Mouse (Mus musculus) yolk sac, embryonic 10.5 days (tissue): Measurements from ENCODE around the gene Hs6st2.

Source experiments
- DNase-seq: peaks from one replicate; pipeline ENCODE4 v3.0.0-alpha.2; 2017; ENCODE audit warnings: low spot score

The Hs6st2 gene

DNA sequence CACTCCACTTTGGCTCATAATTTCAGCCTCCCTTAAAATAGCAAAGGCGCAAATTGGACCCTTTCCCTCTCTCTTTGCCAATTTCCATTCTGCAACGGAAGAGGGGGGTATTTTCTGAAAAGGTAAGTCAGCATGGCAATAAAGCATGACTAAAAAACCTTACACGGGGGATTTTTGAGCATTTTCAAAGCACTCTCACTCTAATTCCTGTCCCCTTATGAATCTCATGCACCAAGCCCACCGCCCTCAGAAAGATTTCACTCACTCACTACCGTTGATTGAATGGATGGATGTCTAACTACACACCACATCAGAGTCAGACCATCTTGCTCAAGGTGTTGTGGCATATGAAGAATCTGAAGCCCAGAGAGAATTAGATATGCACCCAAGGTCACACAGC, at the start of gene Hs6st2:
Hs6st2 (minus strand) TSS at position 101 of the 400 bp plus-strand sequence.
- DNase-seq, result no peak

DNA sequence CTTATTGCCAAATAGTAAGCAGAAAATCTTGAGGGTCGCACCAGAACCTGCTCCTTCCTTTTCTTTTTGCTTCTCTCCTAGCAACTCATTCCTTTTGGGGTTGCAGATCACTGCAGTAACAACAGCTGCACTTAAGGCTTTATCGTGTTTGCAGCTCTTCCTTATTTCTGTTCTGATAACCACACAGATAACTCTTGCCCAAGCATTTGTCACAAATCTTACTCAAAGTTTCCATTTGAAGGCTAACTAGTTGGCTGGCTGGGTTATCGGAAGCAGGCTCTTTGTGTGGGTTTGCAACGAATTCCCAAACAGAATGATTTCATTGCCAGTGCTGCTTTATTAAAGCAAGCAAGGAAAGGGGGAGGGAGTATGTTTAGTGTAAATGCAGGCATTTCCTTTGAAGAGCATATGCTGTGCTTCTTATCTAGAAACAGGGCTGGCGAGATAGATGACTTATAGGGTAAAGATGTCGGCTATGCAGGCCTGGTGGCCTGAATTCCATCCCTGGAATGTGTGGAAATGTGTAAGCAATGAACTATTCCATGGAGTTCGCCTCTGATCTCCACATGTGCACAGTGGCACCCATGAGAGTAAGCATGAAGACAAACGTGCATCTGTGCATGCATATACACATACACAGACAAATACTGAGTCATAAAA, 32.6 kb upstream of the Hs6st2 start:
- DNase-seq, result peak; percentile 11

DNA sequence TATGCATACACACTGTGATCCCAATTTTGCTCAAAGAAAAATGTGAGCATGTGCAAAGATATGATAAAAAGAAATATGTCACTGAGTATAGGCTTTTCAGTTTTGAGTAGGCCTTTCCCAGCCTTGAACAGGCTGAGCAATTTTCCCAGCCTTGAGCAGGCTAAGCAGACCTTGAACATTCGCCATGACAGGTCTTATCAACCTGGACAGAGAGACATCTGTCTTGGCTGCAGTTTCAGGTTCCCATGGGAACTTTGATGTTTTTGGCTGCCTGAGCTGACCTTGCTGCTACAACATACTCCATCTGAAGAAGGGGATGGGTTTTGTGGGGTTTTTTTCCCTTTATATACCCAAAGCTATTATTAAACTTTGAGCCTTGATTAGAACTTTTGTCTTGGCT, 31.3 kb upstream of the Hs6st2 start:
- DNase-seq, result no peak

DNA sequence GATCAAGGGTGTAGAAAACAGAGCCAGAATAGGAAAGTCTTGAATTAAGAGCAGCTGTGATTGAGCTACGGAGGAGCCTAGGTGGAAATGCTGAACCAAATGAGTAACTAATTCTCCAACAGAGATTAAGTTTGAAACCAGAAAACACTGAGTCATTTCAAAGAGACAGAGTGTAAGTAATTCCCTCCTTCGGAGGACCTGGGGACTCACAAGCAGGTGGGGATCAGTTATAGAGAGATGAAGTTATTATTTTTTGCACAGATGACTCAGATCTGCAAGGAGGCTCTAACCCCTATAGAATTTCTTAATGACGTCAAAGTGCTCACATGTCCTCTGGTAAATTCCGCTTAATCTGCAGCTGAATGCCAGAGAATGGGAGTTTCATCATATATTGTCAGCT, 21.2 kb upstream of the Hs6st2 start:
- no peak for DNase-seq

DNA sequence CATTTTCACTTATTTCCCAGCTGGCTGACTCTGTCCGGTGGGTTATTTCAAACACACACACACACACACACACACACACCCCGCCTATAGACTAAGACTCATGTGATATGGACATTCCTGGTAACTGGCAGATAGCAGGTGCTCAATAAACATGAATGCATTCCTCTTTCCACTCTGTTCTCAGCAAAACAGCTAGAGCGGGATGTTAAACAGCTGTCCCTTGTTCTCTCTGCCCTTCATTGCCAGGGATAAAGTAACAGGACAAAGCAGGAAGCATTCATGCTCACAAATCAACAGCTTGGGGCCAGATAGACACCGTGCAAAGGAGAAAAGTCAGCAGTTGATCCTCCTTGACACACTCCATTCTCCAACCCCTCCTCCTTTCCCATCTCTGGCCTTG, 17.4 kb upstream of the Hs6st2 start:
- DNase-seq, result no peak

DNA sequence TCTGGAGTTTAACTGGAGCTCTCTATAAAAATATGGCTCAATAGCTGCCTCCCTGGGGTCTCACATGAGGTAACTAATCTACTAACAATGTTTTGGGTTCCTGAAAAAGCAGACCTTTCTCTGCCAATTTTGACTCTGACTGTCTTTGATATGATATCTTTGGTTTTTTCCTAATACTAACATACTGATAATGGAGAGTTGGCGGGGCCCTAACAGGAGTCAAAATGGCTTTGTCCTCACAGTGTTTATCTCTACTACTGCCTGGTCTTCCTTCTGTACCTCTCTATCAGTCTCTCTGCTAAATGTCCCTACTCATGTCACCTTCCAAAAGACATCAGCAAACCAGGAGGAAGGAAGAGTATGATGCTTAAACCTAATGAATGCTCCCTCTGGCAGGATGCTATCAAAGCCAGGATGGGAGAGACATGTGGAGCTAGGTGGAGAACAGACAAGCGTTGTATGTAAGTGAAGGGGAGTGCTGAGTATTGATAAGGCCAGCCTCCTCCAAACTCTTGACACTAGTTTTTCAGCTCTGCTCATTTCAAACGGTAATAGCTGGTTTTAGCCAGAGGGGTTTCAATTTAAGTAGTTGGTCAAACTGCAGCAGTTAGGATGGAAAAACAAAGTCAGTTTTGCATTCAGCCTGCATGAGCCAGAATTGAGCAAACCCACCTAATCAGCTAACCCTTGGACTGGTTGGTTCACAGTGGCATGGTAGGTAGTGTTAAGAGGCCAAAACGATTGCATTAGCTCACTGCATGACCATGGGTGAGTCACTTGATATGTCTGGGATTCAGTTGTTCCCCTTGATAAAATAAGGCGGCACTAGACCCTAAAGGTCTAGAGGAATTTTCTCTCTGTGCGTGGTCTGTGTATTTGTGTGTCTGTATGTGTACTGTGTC, 4.6 kb upstream of the Hs6st2 start:
- no peak for DNase-seq

DNA sequence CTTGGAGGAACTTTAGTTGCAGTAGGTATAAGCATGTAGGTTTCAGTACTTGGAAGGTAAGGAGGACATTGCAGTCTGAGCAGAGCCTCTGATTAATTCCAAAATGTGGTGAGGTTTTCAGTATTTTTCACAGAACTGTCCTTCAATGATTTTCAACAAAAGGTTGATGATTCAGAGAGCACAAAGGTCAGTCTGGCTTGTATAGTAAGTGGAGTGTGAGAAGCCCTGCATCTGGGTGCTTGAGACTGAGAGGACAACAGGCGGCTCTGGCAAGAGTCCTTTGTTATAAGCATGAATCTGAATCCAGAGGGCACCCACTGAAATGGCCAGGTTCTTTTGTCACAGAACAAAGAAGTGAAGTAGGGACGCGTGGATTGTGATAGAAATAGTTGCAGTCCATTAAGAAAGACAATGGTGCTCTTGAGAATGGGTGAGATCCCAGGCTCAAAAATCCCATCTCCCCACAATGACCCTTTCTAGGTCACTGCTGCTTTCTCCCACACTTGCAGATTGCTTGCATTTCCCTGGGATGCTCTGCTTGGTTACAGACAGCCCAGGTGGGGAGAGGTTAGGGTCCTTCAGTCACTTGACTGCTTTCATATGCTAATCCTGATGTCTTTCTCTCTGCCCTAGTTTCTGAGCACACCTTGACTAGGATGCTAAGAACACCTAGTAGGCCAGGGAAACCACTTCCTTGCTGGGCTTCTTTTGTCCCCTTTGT, 2.8 kb upstream of the Hs6st2 start:
- DNase-seq, result no peak

DNA sequence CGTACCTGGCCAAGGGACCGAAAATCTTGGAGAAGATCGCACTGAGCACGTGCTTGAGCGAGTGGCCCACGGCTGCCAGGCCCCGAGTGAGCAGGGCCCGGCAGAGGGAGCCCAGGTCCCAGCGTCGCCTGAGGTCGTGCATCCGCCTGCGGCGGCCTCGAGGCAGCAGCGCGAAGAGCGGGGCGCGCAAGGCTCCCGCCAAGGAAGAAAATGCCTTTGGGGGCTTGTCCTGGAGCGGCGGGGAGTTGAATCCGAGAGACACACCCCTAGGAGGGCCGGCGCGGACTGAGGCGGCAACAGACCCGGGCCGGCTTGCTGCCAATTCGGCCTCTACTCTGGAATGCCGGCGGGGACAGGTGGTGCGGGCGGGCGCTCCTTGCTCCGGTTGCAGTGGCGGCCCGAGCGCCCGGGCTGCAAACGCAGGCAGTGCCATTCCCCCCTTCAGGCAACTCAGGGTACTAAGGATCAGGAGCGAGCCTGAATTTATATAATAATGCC, 437 bp downstream of the Hs6st2 start:
- DNase-seq, result peak; percentile 20

DNA sequence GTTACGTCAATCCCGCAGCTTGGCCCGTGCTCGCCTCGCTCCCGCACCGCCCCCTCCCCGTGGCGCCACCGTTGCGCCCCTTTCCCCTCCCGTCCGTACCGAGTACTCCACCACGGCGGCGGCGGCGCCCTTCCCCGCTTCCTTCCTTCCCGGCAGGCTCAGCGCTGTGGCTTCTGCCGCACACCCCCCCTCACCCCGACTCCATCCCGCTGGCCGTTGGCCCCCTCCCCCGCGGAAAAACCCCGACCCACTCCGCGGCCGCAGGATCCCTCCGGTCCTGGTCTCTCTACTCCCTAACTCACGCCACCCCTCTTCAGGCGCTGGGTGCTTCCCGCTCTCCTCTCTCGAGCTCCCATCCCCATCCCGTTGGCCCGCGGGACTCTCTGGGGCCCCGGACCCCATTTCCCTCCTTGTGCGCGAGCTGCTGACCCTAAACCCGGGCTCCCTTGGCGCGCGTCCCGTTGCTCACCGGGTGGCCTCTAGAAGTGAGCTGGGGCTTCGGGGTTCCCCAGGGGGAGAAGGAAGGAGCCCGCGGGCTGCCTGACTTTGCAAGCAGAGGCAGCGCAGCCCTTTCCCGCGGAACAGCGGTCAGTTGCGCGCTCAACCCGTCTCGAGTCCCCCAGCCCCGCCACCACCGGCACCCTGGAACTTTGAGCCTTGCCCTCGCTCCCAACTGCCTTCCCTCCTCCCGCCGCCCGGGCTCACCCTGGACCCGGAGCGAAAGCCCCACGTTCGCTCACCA, 1.1 kb downstream of the Hs6st2 start:
- DNase-seq, result peak; percentile 21

DNA sequence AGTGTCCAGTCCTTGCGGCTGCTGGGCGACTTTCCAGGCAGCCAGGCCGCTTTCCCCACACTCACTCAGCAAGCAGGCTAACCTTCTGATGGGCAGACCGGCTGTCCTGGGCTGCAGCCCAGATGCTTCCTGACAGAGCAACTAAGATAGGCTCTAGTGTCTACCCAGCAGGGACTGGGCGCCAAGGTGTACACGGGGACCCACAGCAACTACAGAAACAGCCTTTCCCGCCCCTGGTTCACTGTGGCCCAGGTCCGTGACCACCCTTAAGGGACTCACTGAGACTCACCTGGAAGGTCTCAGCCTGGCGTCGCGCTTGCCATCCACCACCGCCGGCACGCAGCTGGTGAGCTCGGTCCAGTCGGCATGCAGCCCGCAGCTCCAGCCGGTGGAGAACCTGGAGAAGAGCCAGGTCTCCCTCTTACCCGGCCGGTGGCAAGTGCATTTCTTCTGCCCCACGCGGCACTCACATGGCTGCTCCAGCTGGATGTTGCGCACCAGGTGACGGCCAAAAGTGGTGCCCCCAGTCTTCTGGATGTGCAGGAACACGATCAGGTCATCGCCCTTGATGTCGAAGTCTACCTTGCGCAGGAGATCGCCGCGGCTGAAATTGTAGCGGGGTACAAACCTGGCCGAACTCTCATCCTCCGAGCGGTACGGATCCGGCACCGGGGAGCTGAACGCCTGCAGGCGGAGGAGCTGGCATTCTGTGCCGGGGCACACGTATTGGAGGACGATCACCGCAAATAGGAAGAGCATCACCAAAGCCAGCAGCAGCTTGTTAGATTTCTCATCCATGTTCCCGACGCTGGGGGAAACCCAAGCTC, 1.8 kb downstream of the Hs6st2 start:
- no peak for DNase-seq

DNA sequence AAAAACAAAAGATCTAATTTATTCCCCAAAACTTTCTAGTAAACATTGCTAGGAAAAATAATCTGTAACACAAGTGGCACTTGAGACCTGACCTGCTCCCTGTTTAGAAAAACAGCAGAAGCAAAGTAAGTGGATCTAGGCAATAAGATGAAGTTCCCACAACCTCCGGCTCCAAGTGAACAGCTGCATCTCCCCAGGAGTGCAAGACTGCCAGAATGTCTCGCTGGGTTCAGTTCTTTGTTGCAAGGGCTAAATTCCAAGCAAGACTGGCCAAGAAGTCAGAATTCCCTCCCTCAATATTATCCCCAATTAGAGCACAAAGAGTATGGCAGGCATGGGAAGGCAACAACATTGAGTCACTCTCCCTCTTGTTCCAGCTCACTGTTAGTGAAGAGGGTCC, 23.4 kb downstream of the Hs6st2 start:
- no peak for DNase-seq

DNA sequence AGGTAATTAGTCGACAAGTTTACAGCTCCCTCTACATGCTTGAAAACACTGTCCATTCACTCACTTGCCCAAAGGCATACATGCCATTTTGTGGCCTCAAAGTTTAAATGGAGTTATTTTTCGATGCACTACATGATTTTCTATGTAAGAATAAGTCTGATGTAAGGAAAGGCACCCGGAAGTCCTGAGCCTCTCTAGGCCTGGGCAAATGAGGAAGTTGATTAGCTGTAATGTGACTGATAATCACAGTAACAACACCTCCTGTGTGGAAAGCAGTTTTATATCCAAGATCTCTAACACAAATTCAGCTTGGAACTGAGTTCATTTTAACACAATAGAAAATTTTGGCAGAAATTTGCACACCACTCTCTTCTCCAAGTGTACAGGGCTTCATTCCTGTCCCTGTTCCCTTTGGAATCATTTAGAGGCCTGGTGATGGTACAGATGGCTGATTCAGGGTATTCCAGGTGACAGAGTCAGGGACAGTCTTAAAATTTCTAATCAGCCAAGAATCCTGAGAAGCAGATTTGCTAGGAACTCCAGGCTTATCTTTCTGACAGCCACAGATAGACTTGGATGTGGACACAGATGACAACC, 38.9 kb downstream of the Hs6st2 start:
- no peak for DNase-seq

DNA sequence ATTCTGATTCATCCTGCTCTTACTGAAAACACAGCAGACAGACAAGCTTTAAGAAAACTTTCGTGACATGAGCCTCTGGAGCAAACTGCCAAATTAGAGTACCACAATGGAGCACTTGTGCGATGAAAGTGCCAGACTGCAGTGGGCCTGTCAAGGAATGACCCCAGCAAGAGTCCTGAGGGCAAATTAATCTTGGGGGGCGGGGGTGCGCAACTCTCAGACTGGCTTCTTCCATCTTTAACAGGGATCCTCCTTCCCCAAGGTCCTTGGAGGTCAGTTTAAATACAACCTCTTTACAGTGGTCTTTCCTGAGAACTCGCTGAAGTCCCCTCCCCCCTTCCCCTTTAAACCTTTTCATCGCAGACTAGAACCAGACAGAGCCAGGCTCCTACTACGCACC, 45.9 kb downstream of the Hs6st2 start:
- no peak for DNase-seq

DNA sequence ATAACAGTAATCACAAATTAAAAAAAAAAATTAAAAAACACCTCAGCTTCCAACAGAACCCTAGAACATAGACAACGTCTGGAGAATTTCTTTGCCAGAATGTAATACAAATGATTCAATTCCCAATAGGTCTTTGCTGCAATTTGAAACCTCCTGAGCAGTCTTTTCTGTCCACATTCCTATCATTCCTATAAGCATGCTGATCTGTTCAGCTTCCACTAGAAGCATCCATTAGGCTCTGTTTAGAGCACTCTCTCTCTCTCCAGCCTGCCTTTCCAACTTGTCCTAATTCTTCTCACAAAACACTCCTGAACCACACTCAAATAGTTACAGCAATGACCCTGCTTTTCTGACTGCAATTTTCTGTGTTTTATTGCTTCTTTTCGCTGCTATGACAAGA, 50.3 kb downstream of the Hs6st2 start:
- no peak for DNase-seq

DNA sequence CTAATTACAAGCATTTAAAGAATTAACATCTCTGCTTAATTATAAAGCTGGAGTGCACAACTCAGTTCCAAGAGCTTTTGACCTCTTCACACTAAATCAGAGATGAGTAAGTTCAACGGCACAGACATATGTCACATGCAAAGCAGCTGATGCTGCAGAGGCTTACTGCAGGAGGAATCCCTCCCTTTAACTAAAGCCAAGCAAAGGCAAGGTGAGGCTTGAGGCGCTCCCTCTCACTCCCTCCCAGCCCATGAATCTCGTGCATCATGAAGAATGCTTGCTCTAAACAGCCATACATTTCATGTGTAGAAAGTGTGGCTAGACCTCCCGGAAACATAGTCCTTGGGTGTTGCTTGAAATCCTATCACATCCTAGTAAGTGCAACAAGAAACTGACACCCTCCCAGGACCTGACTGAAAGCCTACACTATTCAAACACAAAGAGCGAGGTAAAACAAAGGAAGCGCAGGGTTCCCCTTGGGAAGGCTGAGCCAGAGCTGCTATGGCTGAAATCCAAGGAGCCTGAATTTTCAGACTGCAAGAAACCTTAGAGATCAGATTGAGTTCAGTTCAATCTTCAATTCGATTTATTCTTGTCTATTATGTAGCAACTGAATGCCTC, 67.2 kb downstream of the Hs6st2 start:
- no peak for DNase-seq

DNA sequence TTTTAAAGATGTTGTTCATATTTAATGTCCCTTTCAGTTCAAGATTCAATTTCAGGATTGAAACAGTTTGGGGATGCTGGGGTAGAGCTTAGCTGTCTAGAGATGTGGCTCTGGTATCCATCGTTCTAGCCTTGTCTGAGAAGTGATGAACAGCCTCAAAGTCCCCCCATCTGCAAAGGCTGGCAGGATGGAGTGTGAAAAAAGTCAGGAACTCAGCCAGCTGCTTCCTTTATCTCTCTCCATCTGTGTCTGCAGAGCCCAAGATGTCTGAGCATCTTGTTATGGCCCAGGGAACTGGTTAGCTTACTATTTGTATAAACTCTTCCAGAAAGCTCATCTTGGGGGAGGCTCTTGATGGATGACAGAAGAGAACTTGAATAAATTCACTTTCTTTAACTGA, 70.9 kb downstream of the Hs6st2 start:
- no peak for DNase-seq

DNA sequence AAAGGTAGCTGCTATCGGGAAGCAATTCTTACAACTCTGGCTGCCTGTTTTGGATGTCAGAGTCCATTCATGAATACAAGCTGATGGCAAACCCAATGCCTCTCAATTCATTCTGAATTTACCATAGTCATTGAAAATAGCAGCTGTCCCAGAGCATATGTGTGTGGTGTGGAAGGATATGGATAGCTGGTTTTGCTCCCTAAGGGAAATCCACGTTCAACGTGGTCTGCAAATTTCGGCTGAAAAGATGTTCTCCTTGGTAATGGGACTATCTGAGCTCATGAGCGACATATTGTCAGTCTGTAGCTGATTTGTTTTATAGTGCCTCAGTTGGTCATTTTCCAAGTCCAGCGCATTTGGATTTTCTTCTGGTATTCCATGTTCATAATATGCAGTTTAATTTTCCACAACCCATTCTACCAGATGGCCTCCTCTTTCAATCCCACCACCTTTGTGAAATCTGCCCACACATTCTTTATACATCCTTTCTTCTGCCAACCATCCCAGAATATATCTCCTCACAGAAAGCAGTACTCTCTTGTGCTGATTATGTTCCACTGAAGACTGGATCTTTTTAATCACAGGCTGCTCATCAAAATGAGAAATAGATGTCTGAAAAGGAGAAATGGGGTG, 75.3 kb downstream of the Hs6st2 start:
- DNase-seq, result no peak

DNA sequence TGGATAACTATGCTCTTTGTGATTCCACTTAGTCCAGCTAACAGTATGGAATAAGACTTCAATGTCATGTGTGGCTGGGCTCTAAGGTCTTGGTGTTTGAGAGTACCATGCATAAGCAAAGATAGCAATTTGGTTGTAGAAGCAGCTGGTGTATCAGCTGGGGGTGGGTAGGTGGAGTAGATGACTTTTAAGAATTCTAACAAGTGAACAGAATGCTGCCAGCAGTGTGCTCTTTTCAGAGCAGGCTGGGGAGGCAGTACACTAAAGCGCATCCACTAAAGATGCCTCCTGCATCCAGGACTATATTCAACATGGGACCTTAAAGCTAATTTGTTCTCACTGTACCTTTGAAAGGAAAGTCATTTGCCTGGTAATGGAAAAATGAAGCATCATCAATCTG, 88.9 kb downstream of the Hs6st2 start:
- no peak for DNase-seq

DNA sequence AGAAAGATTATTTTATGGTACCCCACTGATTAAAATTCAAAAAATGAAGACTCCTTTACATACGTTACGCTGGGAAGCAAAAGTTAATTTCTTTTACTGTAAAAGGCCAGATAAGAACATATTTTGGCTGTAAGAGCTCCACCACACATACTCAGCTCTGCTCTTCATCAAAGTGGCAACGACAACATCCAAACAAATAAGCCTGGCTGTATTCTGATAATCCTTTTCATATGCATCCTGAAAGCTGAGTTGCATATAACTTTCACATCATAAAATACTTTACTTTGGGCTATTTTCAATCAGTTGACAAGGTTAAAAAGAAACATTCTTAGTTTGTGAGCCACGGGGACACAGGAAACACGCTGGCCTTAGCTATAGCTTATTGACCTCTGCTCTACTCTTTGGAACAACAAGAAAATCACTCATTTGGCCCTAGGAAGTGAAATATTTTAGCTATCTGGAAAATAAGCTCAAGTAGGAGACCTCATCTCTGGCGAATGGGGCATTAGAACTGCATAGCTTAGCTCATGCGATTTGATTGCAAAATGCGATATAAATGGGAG, 91.1 kb downstream of the Hs6st2 start:
- no peak for DNase-seq
